Mouse (Mus musculus) heart, adult 9 months (tissue): Measurements from ENCODE around the gene Rpl7a.
"Not testable (repeated sequence)": the region's sequence is repeated elsewhere in the genome, so short reads cannot be mapped to it uniquely, and the experiment has no call there.

ENCODE experiments used
- DNase-seq, 2 experiments: peaks; one replicate each; pipeline ENCODE4 v3.0.0; 2022; ENCODE audit warnings: low spot score in 2 of 2

Rpl7a gene

DNA sequence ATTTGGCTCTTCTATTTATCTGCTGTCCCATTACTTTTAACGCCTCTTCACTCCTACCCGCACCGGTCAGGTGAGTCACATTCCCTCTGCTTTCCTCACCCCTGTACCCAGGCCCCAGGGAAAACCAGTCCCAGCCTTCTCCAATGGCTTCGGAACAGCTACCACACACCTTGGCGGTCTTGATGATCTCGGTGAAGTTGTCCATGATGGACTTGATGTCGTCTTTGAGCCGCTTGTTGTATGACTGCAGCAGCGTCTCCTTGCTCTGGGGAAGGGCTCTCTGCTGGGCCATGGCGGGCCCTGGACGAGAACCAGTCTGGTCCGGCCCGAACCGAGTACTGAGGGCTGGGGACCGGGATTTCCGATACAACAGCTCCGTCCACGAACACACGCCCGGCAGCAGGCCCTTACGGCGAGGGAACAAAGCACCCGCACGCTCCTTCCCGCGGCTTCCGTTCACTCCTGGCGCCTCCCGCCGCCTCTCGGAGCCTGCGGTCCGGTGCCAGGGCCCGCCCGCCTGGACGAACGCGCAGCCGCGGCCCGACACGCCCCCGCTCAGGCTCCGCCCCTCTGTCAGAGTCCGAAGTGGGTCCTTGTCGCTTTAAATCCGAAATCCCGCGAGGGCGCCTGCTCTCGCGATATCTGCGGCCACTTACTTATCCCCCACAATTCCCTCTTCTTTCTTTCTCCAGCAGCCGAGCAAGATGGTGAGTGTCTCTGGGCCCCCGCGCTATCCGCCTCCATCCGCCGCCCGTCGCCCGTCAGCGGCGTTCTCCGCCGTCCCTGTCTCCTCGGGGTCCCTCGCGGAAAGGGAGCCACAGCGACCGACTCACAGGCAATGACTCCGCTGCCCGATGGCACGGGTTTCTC is at the start of gene Rpl7a, which contains the start of gene Med22:
TSS of gene Rpl7a (plus strand) at position 641 of the 870 bp plus-strand sequence.
TSS of gene Med22 (minus strand) at position 554 of the 870 bp plus-strand sequence.
- DNase-seq: peak; percentile 99 to 100

DNA sequence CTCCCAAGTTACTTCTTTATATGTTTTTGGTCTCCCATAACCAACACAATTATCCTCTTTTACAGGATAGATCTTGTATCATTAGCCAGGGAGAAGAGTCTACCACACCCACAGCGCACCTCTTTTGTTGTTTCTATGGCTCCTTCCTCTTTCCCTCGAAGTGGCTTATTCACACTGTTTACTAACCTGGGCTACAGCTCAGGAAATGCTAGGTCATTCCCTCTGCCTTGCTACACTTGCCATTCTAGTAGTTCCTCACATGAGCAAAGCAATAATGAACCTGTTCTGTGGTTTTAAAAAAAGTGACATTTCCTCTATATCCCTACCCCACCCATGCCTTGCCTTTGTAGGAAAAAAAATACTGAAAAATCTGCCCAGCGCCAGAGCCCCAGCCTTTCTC is 47.7 kb upstream of the Rpl7a start:
- no peak for DNase-seq

GRCm38 (mm10) chr2:26864879-26865278 is 45.7 kb upstream of the Rpl7a start, which contains the start of gene Abo:
Abo (minus strand) TSS chr2:26864979.
- DNase-seq: no peak

DNA sequence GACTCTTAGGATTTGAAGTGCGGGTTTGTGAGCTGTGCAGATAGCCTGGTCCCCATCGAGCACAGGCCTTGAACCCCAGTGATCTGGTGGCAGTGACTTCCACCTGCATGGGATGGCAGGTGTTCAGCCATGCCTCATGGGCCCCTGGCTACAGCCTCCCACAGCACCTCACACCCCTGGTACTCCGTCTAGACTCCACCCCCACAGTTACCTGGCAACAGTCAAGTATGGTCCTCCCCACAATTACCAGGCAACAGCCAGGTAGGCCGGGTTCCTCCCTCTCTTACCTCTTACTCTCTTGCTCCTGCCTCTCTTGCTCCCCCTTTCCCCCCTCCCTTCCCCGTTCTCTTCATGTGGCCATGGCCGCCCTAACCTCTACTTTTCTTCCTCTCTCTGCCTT is 39.9 kb upstream of the Rpl7a start:
- DNase-seq: no peak

DNA sequence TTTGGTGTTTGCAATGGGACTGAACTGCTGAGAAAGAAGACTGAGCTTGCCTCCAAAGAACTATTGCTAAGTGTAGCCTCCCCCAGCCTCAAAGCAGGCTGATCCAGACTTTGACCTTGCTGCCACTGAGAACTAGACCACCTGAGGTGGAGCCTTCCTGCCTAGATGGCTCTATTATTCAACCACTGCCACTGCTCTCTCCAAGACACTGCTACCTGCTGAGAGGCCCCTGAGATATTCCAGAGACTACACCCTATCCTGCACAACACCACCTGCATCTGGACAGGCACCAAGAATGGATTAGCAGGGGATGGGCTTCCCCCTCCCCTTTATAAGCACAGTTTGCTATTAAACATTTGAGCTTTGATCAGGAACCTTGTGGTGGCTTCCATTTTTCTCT is 32.0 kb upstream of the Rpl7a start:
- DNase-seq: no peak

DNA sequence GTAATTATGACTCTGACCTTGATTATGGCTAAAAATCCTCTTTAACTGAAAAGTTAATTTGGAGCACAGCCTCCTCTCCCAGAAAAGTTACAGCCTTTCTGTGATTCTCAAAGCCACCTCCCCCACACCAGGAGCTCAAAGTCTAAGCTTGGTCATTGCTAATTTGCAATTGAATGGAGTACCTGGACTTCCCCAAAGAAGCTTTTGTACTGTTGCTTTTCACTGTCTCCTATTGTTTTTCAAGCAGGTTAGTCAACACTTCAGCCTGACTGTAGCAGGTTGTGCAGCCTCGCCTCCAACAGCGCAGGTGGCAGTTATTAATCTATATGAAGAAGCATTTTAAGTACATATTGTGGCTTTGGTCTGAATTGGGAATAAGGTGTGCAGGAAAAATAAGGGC is 25.0 kb upstream of the Rpl7a start:
- not testable (repeated sequence) for DNase-seq

- DNase-seq: not testable (repeated sequence)
These were observed 24.4 kb upstream of the Rpl7a start for GRCm38 (mm10) chr2:26886170-26886569.

- DNase-seq: no peak
These were observed 14.7 kb upstream of the Rpl7a start for GRCm38 (mm10) chr2:26895898-26896297.

GRCm38 (mm10) chr2:26900731-26901130 is 9.8 kb upstream of the Rpl7a start:
- DNase-seq: no peak

- DNase-seq: no peak
These were observed 8.6 kb upstream of the Rpl7a start for GRCm38 (mm10) chr2:26901834-26902400.

GRCm38 (mm10) chr2:26902467-26903220 is 7.9 kb upstream of the Rpl7a start, which contains the start of gene Surf6:
Surf6 (minus strand) TSS chr2:26902879.
- peak; percentile 95 to 96 for DNase-seq

DNA sequence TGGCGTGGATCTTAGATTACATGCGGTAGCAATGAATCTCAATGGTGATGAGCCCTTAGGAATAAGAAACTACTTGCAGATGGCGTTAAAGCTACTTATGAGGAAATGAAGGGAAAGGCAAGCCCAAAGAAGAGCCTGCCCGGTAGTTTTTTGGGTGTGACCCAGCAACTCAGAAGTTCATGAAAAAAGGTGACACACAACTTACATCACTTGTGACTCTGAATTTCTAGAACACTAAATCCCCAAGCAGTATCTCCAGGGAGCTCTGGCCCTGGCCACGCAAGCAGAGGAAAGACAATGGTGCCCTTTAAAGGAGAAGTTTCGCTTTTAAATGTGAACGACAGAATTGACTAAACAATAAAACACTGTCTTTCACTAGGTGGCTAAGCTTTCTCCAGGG is 7.3 kb upstream of the Rpl7a start:
- DNase-seq: no peak

- no peak for DNase-seq
These were observed 4.6 kb upstream of the Rpl7a start for GRCm38 (mm10) chr2:26905936-26906335.

GRCm38 (mm10) chr2:26906431-26906830 is 4.1 kb upstream of the Rpl7a start:
- no peak for DNase-seq

DNA sequence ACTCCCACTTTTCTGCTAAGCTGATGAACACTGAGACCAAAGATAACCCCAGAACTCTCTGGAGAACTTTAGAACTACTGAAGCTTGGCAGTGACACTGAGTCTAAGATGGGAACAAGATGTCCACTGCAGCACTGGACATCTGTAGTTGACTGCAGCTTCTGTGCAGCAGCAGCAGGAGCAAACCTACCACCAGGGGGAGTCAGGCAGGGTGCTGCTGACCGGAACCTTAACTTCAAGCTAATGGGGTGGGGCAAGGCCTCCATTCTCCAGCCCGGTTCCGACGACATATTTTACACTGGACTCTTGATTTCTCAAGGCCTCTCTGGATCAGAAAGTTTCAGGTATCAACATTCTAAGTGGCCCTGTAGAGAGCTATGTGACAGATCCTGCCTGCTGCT is 3.5 kb upstream of the Rpl7a start:
- DNase-seq: no peak

DNA sequence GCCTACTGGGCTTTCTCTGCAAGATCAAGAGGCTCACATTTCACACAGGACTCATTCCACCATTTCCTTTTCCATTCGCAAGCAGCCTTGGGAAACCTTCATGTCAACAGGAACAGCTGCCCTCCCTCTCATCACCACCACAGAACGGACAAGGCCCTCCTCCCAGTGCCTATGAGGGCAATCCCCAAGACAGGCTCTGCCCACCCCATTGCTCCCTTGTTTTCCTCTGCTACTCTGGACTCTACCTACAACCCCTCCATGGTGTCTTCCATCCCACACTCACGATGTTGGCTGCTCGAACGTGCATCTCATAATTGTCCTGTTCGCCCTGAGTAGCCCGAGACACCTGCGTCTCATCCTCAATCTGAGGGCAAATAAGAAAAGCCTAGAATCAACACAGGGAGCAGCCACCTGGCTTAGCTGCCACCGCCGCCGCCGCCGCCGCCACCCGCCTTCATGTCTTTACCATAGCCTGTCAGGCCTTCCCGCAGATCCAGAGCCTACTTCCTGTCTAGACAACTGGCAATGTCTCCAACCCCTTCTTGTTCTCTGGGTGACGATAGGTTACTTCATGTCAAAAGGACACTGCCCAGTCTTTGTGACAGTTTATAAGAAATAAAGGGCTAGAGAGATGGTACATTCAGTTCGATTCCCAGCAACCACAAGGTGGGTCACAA is 1.7 kb upstream of the Rpl7a start:
- no peak for DNase-seq

- DNase-seq: no peak
These were observed 1.2 kb upstream of the Rpl7a start for GRCm38 (mm10) chr2:26909387-26909784.

GRCm38 (mm10) chr2:26910994-26911765 is 616 bp downstream of the Rpl7a start:
- DNase-seq: no peak

DNA sequence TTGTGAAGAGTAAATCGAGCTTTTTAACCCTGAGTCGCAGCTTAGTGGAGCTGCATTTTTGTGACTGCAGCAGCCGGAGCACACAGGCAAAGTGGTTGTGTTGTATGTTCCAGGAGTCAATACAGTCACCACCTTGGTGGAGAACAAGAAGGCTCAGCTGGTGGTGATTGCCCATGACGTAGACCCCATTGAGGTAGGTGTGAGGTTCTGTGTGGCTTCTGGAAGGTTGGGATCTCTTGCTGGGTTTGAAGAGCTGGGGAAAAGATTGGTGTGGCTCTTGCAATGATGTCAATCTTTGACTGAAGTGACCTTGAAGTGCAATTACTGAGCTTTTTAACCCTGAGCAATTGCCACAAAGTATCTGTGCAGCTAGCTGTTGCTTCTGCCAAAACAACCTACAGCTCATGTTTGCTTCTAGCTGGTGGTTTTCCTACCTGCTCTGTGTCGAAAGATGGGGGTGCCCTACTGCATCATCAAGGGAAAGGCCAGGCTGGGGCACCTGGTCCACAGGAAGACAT is 1.7 kb downstream of the Rpl7a start:
- no peak for DNase-seq

- no peak for DNase-seq
These were observed 3.0 kb downstream of the Rpl7a start for GRCm38 (mm10) chr2:26913416-26914147.
